Mouse (Mus musculus): ENCODE data around the gene Tedc2.

- TF ChIP-seq E2F4 (IDR thresholded peaks at IDR 0.05; ENCODE audit: insufficient read depth) (no peak), POLR2A (IDR thresholded peaks at IDR 0.05; ENCODE audit: insufficient read length, low read depth) (no peak), POLR2AphosphoS2 (IDR thresholded peaks at IDR 0.05; ENCODE audit: insufficient read length, low read depth) (no peak), MAX (IDR thresholded peaks at IDR 0.05; ENCODE audit: low read depth) (no peak)
Observed at GRCm38 (mm10) chr17:24197032-24197824, 23.4 kb downstream of the Tedc2 start.
